Mouse (Mus musculus): ENCODE measurements around the gene Pcare.
"Not testable (repeated sequence)": the region's sequence is repeated elsewhere in the genome, so short reads cannot be mapped to it uniquely, and the experiment has no call there.

Pcare gene

DNA sequence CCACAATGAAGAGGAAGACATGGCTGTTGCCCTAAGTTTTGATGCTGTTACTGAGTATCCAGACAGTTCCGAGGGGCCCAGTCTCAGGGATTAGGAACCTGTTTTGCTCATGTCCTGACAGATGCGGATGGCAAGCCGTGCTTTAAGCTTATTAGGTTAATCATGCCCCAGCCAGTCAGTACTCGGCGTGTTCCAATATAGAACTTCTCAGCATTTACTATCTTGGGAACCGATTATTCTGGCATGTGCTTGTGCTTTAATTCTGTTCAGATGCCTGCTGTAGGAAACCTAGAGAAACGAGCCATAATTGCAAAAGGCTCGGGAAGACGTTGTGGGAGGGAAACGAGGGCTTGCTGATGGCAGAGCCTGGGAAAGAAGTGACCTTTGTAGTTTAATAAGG, at the start of gene Pcare:
Gene Pcare (minus strand): TSS at position 64 of the 400 bp plus-strand sequence.
- no peak for DNase-seq

DNA sequence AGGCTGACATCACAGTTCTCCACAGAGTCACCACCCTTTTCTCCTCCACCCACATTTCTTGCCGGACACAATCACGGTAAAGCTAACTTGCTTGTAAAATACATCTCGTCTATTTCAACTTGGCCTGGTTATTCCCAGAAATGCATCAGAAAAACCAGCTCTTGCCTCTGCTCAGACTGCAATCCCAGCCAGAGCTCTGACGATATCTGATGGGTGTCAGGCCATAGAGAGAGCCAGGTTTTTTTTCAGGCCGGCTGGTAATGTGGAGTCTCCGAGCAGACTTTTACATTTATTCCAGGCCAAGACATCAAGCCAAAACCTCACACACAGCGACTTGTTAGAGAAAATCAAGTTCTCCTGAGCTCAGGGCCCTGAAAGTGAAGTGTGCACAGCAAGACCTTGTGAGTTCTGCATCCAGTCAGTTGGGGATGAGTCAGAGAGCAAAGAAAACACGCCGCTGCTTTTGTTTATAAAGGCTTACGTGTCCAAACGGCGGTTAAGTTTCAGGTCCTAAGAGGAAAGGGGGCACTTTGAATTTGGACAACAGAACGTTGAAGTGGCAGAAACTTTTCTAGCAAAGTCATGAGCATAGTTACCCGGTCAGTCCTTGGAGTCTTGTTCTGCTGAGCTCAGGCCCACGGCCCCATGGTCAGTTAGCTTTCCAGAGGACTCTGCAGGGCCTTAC, 43.0 kb upstream of the Pcare start:
- peak; percentile 38 for DNase-seq

DNA sequence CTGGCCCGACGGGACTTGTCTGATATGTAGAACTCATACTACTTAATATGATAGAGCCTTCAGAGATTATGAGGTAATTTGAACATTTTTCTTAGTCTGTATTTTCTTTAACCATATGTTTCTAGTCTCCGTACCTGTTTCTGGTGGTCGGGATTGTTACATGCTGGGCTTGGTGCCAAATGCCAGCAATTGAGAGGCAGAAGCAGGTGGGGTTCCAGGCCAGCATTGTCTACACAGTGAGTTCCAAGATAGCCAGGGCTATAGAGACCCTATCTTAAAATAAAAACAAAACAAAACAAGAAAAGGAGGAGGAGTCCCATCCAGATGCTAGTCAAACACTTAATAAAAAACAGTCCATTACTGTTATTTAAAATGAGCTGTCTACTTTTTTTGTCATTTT, 38.9 kb upstream of the Pcare start:
- DNase-seq, result no peak

DNA sequence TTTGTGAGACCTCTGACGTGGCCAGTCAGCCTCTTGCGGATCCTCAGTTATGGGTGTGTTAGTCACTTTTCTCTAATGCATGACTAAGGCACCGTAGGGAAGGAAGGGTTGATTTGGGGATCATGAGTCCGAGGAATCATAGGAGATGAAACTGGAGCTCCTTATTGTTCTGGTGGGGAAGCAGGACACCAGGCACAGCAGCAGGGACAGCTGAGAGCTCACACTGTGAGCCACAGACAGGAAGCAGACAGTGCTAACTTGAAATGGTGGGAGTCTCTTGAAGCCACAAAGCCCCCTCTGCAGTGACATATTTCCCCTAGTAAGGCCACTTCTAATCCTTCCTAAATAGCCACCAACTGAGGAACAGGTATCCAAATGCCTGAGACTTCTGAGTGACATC, 38.4 kb upstream of the Pcare start:
- no peak for DNase-seq

DNA sequence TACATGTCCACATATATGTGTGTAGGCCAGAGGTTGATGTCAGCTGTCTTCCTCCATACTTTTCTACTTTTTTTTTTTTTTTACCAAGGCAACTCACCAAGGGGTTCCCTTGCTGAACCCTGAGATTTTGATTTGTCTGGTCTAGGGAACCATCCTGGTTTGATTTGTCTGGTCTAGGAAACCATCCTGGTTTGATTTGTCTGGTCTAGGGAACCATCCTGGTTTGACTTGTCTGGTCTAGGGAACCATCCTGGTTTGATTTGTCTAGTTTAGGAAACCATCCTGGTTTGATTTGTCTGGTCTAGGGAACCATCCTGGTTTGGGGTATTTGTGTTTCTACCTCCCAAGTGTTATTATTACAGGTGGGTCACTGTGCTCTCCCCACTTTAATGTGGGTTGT, 33.8 kb upstream of the Pcare start:
- no peak for DNase-seq

DNA sequence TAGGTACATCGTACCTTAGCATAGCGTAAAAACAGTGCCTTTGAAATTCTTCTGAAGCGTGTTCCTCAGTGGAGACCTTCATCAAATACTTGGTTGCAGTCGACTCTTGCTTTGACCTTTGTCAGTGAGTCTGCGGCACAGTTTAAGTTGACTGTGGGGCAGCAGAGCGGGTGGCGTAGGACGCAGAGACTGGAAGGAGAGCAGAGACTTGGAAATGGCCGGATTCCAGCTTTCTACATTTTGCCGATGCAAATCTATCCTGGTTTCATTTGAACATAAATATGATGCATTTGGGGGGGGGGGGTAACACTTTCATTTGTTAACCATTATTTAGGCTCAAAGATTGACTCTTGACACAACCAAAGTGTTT, 30.7 kb upstream of the Pcare start:
- DNase-seq, result no peak

DNA sequence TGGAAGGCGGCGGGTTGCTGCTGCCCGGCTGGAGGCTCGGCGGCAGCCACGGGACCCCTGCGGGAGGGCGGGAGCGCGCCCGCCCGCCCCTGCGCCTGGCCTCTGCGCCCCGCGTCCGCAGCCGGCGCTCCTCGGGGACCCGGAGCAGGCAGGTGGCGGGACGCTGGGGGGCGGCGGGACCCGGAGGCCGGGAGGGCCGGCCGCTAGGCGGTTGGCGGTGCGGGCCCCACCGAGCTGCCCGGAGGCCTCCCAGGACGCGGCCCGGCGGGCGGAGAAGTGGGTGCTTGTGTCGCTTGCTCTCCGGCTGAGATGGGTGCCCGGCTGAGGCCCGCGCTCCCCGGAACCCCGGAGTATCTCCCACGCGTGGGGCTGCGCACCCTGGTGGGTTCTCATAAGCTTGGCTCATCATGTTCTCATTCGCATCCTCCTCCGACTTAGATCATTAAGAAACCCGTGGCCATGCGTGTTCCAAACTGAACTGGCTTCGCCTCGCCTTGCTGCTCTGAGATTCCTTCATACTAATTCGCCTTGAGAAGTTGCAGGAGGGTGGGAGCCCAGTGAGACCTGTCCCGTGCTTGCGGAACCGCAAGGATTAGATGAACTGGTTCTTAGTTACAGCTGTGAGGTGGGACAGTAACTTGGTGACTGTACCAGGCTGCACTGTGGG, 30.1 kb upstream of the Pcare start:
- peak; percentile 15 for DNase-seq

DNA sequence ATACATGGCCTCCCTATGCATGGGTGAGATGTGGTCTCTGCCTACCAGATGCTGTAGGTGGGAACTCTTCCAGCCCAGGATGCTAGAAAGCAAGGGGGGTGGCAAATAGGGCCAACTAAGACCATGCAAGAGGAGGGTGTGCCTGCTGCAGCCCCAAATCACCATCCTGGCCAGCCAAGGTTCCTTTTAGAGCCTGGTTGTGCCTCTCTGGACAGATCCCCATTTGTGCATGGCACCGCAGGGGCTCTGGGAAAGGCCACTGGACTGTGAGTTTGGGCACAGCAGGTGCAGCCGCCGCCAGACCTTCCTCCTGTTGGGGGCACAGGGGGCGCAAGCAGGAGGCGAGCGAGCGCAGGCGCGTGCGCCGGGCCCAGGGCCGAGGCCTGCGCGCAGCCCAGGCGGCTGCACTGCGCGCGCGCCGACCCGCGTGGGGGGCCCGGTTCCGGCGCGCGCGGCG, 29.6 kb upstream of the Pcare start:
- DNase-seq, result no peak

DNA sequence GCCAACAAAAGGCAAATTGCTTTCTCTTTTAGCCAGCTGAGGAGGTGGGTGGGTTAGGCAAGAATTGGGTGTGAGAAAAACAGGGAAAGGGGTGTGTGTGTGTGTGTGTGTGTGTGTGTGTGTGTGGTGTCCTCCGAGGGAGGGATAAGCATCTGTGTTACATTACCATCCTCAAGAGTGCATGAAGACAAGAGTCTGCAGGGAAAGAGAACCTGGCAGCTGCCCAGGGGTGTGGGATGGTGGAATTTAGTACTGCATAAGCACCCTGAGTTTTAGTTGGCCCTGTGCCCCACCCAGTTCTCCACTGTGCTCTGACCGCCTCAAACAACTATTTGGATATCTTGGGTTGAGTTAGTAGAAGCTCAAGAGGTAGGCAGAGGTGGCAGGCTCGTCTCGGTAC, 28.3 kb upstream of the Pcare start:
- DNase-seq, result peak; percentile 69

DNA sequence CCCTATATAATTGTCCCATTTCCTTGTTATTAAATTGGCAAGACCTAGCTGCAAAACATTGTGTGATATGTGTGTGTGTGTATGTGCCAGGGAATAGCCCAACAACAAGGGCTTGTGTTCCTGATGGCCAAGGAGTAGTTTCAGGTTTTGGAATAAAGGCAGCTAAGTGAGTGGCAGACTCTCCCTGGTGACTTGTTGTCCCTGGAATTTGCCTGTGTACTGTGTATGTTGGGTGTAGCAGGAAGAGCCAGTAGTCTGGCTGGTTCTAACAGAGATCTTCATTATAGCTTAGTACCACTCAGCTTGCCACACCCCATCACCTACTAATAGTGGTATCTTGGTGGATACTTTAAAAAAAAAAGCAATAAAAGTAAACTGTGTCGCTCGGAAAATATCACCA, 27.8 kb upstream of the Pcare start:
- no peak for DNase-seq

DNA sequence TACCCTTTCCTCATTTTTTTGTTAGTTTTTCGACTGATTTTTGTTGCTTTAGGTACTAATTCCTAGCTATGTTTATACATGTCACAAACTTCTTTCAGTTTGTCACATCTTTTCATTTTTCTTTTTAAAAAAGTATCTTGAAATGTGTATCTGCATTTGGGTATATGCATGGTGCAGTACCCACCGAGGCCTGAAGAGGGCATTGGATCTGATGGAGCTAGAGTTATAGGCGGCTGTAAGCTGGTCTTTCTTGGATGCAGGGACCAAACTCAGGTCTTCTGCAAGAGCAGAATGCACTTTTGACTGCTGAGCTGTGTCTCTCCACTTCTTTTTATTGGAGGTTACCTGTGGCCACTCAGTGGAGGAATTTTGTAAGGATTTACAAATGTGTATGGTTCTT, 26.0 kb upstream of the Pcare start:
- no peak for DNase-seq

DNA sequence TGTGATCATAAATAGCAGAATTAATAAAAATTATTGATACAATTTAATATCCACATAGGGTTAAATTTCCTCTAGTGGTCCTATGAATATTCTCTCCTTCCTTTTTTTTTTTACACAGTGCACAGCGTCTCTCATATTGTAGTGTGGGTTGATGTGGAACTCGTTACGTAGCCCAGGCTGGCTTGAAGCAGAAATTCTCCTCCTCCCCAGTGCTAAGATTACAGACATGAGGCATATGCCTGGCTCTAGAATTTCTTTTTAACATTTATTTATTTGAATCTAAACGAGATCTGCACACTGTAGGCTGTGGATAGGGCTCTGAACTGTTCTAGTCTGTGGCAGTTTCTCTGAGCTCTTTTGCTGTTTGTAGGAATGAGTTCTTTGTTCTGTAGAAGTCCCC, 22.6 kb upstream of the Pcare start:
- no peak for DNase-seq

DNA sequence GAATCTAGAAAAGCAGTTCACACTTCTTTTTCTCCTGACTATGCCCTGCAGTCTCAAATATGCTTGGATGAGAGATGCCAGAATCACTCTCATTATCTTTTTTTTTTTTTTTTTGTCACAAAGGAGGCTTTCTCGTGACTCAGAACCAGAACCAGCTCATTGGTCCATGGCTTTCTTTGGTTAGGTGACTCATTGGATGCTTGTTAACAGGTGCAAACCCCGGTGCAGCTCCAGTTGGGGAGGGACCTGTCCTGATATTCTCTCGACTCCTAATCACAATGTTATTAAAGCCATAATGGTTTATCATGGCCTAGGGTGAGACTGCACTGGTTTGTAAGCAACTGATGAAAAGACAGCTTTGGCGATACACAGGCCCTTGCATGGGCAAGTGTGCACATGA, 21.5 kb upstream of the Pcare start:
- DNase-seq, result no peak

DNA sequence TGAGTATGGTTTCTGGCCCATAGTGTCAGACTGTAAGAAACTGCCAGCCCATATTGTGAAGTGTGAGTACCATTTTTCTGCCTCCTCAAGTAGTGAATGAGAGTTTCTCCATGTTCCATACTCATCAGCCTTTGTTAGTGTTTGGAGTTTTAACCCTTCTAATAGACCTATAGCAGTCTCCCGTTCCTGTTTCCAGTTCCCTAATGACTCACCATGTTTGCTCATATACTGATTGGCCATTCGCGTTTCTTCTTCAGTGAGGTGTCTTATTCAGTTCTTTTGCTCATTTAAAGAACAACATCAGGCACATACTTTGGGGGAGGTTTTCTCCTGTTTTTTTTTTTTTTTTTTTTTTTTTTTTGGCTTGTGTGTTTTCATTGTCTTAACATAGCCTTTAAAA, 18.0 kb upstream of the Pcare start:
- no peak for DNase-seq

DNA sequence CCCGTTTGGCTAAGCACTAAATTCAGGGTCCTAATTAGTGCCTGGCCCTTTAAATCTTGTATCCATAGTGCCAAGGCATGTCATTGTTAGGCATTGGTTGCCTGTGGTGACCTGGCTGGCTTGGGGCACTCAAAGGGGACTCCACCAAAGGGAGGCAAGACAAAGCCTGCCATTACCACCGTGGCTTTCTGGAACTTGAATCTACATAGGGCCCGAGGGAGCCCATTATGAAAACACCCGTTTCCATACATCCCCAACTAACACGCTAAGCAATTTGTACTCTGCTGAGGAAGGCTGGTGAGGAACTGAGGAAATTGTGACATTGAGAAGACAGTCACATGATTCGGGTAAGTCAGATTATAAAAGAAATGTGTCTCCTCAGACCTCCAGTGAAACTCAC, 16.9 kb upstream of the Pcare start:
- no peak for DNase-seq

DNA sequence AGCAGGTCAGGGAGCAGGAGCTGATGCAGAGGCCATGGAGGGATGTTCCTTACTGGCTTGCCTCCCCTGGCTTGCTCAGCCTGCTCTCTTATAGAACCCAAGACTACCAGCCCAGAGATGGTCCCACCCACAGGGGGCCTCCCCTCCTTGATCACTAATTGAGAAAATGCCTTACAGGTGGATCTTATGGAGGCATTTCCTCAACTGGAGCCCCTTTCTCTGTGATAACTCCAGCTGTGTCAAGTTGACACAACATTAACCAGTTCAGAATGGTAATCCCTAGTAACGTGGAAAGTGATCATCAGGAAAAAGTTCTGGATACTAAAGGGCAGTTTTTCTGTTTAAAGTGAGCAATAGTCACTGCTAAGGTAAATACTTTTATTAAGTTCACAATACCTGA, 15.5 kb upstream of the Pcare start, which contains the start of gene Clip4:
Gene Clip4 (plus strand): TSS at position 301 of the 400 bp plus-strand sequence.
- DNase-seq, result not testable (repeated sequence)

DNA sequence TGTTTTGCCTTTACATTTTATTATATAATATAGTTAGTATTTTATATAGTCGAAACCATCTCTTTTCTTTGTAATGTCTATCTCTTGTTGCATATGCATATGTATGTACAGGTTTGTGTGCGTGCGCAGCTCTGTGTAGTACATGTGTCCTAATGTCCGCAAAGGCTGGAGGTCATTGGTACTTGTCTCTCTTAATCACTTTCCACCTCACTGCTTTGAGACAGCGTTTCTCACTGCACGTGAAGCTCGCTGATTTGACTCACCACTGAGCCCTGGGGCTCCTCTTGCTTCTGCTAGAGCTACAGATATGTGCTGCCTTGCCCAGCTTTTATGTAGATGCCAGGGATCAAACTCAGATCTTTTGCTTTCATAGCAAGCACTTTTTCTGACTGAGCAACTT, 7.8 kb upstream of the Pcare start:
- no peak for DNase-seq

DNA sequence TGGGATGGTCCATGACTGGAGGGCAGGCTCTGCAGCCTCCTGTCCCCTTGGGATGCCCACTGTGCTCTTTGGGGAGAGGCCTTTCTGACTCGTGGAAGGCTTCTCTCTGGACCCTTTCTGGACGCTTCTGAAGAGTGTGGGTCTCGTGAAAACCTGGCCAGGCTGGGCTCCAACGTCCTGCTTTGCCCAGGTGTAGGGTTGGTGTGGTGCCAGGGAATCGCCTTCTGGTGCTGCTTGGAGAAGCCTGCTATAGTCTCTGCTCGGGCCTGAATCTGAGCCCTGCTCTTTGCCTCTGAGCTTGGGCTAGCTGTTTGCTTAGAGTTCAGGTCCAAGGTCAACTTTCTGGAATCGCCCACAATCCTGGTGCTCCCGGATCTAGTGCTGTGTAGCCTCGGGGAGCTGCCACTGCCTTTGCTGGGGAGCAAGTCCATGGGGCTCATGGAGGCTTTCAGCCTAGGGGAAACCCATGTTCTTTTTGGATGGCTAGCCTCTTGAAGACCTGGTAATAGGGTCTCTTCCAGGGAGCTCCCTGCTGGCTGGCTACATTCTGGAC, 3.0 kb downstream of the Pcare start:
- DNase-seq, result no peak

DNA sequence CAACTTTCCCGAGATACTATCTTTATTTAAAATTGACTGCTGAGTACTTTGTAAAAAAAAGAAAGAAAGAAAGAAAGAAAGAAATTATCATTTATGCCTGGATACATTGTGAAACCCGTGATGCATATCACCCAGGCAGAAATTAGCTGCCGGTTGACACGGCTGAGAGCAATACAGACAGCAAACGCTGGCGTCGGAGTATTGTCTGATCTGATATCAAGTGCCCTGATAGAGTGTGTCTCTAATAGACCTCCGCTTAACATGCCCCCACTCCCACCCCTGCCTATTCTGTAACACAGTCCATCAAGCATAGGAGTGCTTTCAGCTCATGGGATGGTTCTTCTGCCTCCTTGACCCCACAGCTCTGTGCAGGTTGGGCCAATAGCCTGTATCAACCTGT, 5.1 kb downstream of the Pcare start:
- no peak for DNase-seq

DNA sequence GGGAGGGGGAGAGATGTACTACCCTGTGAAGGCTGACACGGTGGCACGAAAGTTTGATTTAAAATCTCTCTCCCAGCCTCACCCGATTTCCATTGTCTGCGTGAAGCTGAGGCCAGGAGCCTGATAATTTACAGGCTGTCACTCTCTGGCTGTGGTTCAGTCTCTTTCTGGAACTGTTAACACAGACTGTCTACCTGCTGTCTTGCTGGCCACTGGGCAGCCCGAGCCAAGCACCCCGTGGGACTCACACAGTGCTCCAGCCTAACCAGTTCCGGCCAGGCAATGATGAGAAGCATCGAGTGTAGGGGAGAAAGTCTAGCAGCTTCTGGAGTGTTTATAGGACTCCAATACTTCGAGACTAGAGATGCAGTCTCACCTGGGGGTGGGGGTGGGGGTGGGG, 6.6 kb downstream of the Pcare start:
- DNase-seq, result no peak

DNA sequence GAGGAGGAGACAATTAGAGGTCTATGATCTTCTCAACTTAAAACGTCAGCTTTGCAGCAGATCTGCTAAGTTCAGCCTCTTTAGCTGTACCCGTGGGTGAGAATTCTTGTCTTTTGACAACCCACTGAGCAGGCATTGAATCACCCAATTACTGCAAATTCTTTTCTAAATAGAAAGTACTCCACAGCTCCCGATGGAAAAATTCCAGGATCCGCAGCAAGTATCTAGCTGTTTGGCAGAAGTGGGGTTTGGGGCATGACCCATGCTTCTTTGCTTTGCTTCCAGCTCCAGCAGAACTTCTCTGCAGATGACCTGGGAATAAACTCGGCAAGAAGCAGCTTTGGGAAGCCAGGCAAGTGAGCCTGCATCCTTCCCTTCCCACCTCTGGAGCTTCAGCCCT, 9.8 kb downstream of the Pcare start:
- peak; percentile 72 for DNase-seq

DNA sequence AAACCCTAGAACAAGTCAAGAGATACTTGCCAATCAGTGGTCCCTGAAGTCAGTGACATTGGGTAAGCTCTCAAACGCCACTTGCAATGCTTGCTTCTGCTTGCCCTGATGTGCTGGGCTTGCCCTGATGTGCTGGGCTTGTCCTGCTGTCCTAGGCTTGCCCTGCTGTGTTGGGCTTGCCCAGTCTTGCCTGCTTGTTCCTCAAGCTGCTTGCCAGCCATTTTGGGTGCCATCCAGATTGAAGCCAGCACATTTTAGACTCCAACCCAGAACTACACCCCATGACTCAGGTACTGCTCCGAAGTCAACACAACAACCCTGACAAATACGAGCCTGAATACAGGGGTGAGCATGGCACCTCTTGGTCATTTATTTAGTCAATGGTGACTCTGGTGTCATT, 10.5 kb downstream of the Pcare start:
- no peak for DNase-seq

DNA sequence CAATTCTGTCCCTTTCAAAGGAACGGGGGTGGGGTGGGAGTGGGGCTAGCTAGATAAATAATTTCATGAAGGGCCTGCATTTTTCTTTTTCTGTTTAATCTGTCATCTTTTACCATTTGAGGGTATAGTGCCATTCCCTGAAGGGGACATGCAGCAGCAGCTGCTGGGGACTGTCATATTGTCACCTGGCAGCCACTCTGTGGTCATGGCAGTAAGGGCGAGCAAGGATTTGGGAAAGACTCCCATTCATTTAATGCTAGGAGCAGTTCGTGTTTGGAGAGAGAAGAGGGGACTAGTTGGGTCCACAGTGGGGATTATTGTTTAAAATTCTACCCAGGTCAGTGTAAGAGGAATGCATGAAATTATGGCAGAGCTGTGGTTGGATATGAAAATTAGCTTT, 16.3 kb downstream of the Pcare start:
- no peak for DNase-seq

DNA sequence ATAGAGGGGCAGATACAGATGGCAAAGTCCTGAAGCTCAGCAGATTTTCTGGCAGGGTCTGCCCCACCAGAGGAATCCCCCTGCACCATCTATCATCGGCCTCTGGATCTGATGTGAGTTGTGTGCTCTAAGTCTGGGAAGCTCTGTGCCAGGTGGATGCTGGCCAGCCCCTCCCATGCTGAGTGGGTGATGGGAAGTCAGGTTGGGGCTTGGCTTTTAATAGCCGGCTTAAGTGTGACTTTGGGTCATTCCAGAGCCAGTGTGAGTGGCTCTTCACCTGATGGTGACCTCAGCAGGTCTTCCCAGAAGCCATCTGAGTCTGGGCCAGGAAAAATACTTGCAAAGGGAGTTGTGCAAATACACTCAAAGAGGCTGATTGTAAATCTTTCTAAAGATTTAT, 22.0 kb downstream of the Pcare start:
- DNase-seq, result peak; percentile 82

DNA sequence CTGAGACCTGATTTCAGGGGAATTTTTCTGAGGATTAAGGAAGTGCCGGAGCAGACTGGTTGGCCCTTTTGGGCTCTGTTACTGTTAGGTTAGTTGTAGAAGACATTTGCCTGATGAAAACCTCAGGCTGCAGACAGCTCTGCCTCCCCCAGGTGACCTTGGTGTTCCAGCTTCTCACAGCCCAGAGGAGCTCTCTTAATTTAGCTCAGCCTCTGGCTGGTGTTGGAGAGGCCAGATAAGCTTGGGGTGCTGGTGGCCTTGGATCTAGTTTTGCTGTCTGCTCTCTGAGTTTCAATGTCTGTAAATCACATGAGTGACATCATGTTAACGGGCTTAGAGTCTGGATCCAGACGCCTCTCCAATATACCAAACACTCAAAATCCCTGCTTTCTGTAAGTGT, 31.7 kb downstream of the Pcare start:
- DNase-seq, result no peak
